Mouse (Mus musculus): Measurements from ENCODE around the gene Dmrt3.

- TF ChIP-seq POLR2AphosphoS2 (IDR thresholded peaks at IDR 0.05; ENCODE audit: insufficient read length, low read depth) (no peak), POLR2A (IDR thresholded peaks at IDR 0.05; ENCODE audit: insufficient read length, low read depth) (no peak), MYOD1 (IDR thresholded peaks at IDR 0.05; ENCODE audit: control insufficient read depth in 1 of 3, insufficient read length in 2 of 3, low read depth in 2 of 3) (no peak), USF1 (IDR thresholded peaks at IDR 0.05; ENCODE audit: low read depth) (no peak), TCF12 (IDR thresholded peaks at IDR 0.05; ENCODE audit: insufficient read depth, poor library complexity, severe bottlenecking) (no peak), MAX (IDR thresholded peaks at IDR 0.05; ENCODE audit: low read depth) (no peak), E2F4 (IDR thresholded peaks at IDR 0.05; ENCODE audit: insufficient read depth) (no peak), CEBPB (IDR thresholded peaks at IDR 0.05; ENCODE audit: insufficient read depth, poor library complexity, severe bottlenecking) (no peak), TCF3 (IDR thresholded peaks at IDR 0.05; ENCODE audit: insufficient read length, low read depth) (no peak)
Measured at GRCm38 (mm10) chr19:25615889-25616288, 5.8 kb downstream of the Dmrt3 start.

Measured in myocyte (in vitro differentiated cells).